Mouse (Mus musculus): ENCODE results near the gene Raver1.

DNA sequence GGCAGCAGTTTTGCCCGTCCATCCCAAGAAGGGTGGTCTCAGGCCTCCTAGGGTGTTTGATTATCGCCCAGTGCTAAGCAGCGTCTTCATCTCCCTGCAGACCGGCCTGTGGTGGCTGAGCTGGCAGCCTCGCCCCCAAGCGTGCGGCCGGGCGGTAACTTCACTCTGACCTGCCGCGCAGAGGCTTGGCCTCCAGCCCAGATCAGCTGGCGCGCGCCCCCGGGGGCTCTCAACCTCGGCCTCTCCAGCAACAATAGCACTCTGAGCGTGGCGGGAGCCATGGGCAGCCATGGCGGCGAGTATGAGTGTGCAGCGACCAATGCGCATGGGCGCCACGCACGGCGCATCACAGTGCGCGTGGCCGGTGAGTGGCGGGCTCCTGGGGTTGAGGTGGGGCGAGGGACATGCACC lies 54.3 kb downstream of the Raver1 start:
- TF ChIP-seq CTCF (IDR thresholded peaks at IDR 0.05; ENCODE audit: borderline replicate concordance, insufficient read depth, low read depth, low read length) (no peak), POLR2A (IDR thresholded peaks at IDR 0.05; ENCODE audit: borderline replicate concordance, insufficient read depth, low read length) (no peak)

All from cerebellum, adult 2 months (tissue).